Mouse (Mus musculus) C2C12 (cell line): ENCODE data around the gene Slc39a10. TPM values are rescaled to one million over a fixed set of nuclear protein-coding genes. Genes with fewer than 3 reads are reported as not detected.
A peak's percentile ranks its signal among the peaks of the same experiment; 100 is the strongest.

Experiments
- H3K27me3 ChIP-seq: one replicate; pipeline ENCODE4 v1.6.1; 2011; ENCODE audit not compliant: control insufficient read depth, insufficient read depth, insufficient read length
- H3K36me3 ChIP-seq: one replicate; pipeline ENCODE4 v1.6.1; 2011; ENCODE audit not compliant: control insufficient read depth, insufficient read depth
- H3K4me3 ChIP-seq: one replicate; pipeline ENCODE4 v1.5.1; 2011; ENCODE audit warnings: mild to moderate bottlenecking, control low read depth; ENCODE audit not compliant: poor library complexity, insufficient read depth, severe bottlenecking
- H3K79me2 ChIP-seq: one replicate; pipeline ENCODE4 v1.6.1; 2011; ENCODE audit not compliant: control insufficient read depth, insufficient read depth
- H3K79me3 ChIP-seq: one replicate; pipeline ENCODE4 v1.6.1; 2011; ENCODE audit warnings: low read depth, control low read depth
- H3ac ChIP-seq: one replicate; pipeline ENCODE3; 2011; ENCODE audit warnings: low read depth; ENCODE audit not compliant: control insufficient read depth, insufficient read length
- CEBPB ChIP-seq: IDR thresholded peaks from one replicate; pipeline ENCODE4 v1.6.1; 2011; ENCODE audit warnings: low read depth, mild to moderate bottlenecking, control low read depth, moderate library complexity
- CTCF ChIP-seq: IDR thresholded peaks from one replicate; pipeline ENCODE4 v1.5.1; 2011; ENCODE audit not compliant: control insufficient read depth, insufficient read depth, insufficient read length
- FOSL1 ChIP-seq: IDR thresholded peaks from one replicate; pipeline ENCODE4 v1.8.0; 2011; ENCODE audit warnings: mild to moderate bottlenecking, low read length; ENCODE audit not compliant: poor library complexity, insufficient read depth, severe bottlenecking
- MAX ChIP-seq: IDR thresholded peaks from one replicate; pipeline ENCODE4 v1.6.1; 2011; ENCODE audit warnings: mild to moderate bottlenecking, control low read depth
- MYOD1 ChIP-seq: IDR thresholded peaks from one replicate; pipeline ENCODE4 v1.6.1; 2011; ENCODE audit warnings: low read depth; ENCODE audit not compliant: control insufficient read depth, insufficient read length
- MYOG ChIP-seq: IDR thresholded peaks from one replicate; pipeline ENCODE4 v1.6.1; 2011; ENCODE audit not compliant: control insufficient read depth, insufficient read length; ENCODE audit errors: extremely low read depth
- USF1 ChIP-seq: IDR thresholded peaks from one replicate; pipeline ENCODE4 v1.6.1; 2011; ENCODE audit warnings: low read depth, mild to moderate bottlenecking, control low read depth, moderate library complexity
- polyA plus RNA-seq: library from polyadenylated mRNA; unstranded; fragments of >200 nt; fragmentation: generic; extraction: Trizol; gene quantifications from one replicate; pipeline ENCODE4 v1.2.1, GENCODE M21; 2012; ENCODE audit warnings: missing spikeins

The Slc39a10 gene
- polyA plus RNA-seq, 1 experiment = 6.6 TPM

DNA sequence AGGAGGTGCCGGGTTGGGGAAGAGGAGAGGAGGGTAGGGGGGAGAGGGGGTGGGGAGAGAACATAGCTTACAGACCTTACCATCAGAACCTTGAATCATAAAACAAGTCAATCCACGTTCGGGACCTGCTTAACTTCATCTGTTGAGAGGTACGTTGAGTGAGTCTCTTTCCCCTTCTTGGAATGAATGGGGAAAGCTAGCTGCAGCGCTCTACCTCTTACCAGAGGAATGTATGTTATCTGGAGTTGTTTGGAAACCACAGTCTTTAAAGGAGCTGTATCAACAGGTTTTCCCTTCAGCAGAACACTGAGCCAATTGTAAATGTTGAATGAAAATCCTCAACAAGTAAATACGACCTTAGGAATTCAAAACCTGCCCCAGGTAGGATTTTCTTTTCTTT is 4.7 kb downstream of the Slc39a10 start:
- Histone ChIP-seq H3ac (no peak overlapping the region), H3K79me3 (no peaks in the 10 kb centered on the region), H3K79me2 (no peaks in the 10 kb centered on the region), H3K27me3 (no peaks in the 10 kb centered on the region), H3K4me3 (no peak overlapping the region), H3K36me3 (no peaks in the 10 kb centered on the region)
- no peak for TF ChIP-seq CEBPB
- no peak for TF ChIP-seq MAX
- TF ChIP-seq FOSL1 = no peak
- no peak for TF ChIP-seq CTCF
- TF ChIP-seq MYOG = no peak
- TF ChIP-seq USF1 = no peak

DNA sequence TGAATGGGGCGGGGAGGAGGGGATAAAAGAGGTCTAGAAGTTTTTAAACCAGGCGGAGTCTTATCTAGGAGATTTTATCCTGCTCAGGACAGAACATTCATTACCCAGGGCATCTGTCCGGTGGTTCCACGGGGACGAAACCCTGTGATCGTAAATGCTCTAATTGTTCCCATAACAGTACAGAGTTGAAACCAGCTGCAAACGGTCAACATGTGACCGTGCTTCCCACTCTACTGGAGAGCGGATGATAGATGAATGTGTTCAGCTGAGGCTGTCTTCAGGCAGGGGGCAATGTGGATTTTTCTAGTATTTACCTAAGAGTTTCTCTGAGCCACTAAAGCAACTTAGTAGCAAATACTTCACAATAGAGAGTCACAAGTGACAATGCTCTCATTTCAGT is 6.6 kb downstream of the Slc39a10 start:
- Histone ChIP-seq H3K79me2 (no peaks in the 10 kb centered on the region), H3K79me3 (no peaks in the 10 kb centered on the region), H3ac (no peak overlapping the region), H3K4me3 (no peak overlapping the region), H3K36me3 (no peaks in the 10 kb centered on the region), H3K27me3 (no peaks in the 10 kb centered on the region)
- TF ChIP-seq USF1 = no peak
- no peak for TF ChIP-seq CTCF
- TF ChIP-seq CEBPB = no peak
- no peak for TF ChIP-seq MYOD1
- TF ChIP-seq MYOG = no peak
- no peak for TF ChIP-seq MAX
- TF ChIP-seq FOSL1 = no peak

DNA sequence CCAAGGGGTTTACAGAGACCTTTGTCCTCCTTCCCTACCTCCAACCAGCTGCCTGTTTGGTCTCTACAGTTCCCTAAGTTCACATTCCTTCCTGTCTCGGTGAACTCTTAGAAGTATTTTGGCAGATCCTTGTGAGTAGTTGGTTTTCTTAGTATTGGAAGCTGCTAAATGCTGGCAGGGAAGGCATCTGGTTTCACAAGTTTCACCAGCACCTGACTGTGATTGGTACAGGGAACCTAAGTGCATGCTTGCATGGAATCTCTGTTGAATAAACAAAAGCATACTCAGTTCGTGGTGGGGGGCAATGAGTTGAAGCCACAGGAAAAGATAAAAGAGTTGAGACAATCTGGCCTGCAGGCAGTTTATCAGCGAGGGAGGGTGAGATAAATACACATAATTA is 7.4 kb downstream of the Slc39a10 start:
- TF ChIP-seq MYOG (no peak), MYOD1 (peak; percentile 13), CTCF (no peak), MAX (no peak), USF1 (no peak), CEBPB (no peak)

DNA sequence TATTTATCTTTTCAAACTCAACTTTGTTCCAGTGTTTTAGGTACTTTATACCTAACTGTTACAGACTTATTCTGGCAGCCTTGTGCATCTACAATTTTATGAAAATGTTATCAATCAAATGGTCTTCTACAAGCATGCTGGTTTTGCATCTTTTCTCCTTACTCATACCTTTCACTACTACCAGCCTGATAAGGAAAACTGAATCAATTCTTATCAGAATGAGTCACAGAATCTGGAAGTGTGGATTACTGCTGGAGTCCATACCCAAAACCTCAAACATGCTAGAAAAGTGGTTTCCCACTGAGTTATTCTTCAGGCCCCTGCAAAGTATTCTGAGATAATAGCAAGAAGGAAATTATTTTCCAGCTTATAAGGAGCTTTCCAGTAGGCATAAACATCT is 12.7 kb downstream of the Slc39a10 start:
- TF ChIP-seq USF1 (no peak), MYOG (no peak), MYOD1 (no peak), MAX (no peak)
- H3K4me3 ChIP-seq = no peak overlapping the region
- no peaks in the 10 kb centered on the region for H3K36me3 ChIP-seq
- H3K27me3 ChIP-seq = no peaks in the 10 kb centered on the region
- H3ac ChIP-seq = no peak overlapping the region
- H3K79me3 ChIP-seq = no peaks in the 10 kb centered on the region
- H3K79me2 ChIP-seq = no peaks in the 10 kb centered on the region

More for the DNA sequence above, 7.4 kb downstream of the Slc39a10 start:
- Histone ChIP-seq H3K4me3 (no peak overlapping the region), H3K79me2 (no peaks in the 10 kb centered on the region), H3K36me3 (no peaks in the 10 kb centered on the region), H3K79me3 (no peaks in the 10 kb centered on the region), H3ac (no peak overlapping the region), H3K27me3 (no peaks in the 10 kb centered on the region)

DNA sequence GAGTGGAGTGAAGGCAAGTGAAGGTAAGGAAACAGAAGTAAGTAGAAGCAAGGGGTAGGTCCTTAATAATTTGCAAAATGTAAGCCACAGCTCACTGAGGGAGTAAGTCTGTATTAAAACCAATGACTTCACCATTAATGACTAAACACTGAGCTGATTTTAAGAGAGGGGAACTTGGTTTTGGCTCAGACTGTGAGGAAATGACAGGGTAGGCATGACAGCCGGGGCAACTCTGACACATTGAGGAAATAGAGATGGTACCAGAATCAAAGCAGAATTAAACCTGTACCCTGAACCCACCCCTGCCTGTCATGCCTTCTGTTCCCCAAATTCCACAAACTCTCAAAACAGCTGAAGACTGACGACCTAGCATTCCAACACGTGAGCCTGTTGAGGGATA is 18.9 kb downstream of the Slc39a10 start:
- no peaks in the 10 kb centered on the region for H3K36me3 ChIP-seq
- no peak for TF ChIP-seq USF1
- TF ChIP-seq CTCF = no peak
- H3K27me3 ChIP-seq = no peaks in the 10 kb centered on the region
- H3K79me2 ChIP-seq = no peaks in the 10 kb centered on the region
- H3K79me3 ChIP-seq = no peaks in the 10 kb centered on the region
- no peak overlapping the region for H3K4me3 ChIP-seq
- no peak overlapping the region for H3ac ChIP-seq

DNA sequence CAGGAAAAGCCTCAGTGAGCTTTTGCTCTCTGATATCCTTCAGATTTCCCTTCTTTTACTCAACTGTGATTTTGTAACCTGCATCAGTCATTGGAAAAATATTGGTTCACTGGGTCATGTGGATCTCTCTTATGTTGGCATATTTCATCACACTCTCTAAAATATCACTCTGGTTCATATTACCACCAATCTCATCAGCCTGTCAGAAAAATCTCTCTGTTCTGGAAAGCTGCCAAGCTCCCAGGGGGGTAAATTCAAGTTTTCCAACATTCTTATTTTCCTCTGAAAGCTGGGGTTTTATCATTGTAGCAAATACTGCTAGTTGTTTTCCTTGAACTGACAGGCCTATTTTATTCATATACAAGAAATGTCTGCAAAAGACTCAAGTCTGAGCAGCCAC is 22.9 kb downstream of the Slc39a10 start:
- H3K27me3 ChIP-seq = no peaks in the 10 kb centered on the region
- H3K79me3 ChIP-seq = no peaks in the 10 kb centered on the region
- TF ChIP-seq MAX = no peak
- no peak for TF ChIP-seq CTCF
- no peak for TF ChIP-seq CEBPB
- TF ChIP-seq USF1 = no peak
- no peak for TF ChIP-seq MYOD1
- no peak for TF ChIP-seq FOSL1
- TF ChIP-seq MYOG = no peak
- no peak overlapping the region for H3K4me3 ChIP-seq
- no peak overlapping the region for H3ac ChIP-seq
- H3K36me3 ChIP-seq = no peaks in the 10 kb centered on the region
- H3K79me2 ChIP-seq = no peaks in the 10 kb centered on the region

DNA sequence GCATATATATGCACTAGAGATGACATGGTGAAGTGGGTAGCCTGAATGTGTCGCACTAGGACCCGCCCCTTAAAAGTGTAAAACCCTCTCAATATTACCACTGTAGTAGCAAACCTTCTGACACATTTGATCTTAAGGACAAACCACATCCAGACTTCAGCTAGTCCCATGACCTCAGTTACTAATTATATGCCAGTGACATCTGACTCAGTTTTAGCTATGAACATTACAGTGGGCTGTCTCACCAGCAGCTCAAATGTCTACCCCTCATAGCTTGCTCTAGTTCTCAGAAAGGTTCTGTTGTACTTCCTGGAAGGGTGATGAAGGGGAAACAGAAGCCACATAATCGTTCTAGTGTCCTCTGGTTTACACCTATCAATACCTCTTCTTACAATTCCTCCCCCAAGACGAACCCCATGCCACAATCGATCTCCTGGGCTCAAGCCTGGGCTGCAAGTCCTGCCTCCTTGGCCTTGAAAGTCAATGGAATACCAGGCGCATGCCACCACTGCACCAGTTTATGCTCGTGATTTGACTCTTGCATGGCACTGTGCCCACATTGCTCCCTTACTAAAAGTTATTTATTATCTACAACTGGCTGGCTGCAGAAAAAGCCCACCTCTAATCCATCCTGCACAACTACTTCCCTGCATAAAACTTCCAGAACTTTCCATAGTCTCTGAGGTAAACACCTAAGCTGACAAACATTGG is 28.3 kb downstream of the Slc39a10 start:
- Histone ChIP-seq H3K79me2 (no peaks in the 10 kb centered on the region), H3K79me3 (no peaks in the 10 kb centered on the region), H3K36me3 (no peaks in the 10 kb centered on the region), H3K27me3 (no peaks in the 10 kb centered on the region), H3ac (no peak overlapping the region), H3K4me3 (no peak overlapping the region)
- no peak for TF ChIP-seq CEBPB
- no peak for TF ChIP-seq MYOD1
- TF ChIP-seq MYOG = no peak
- no peak for TF ChIP-seq FOSL1
- no peak for TF ChIP-seq USF1
- TF ChIP-seq CTCF = no peak
- TF ChIP-seq MAX = no peak
